Mouse (Mus musculus) liver, embryonic 11.5 days (tissue): ENCODE results near the gene Kcnma1. TPM values are rescaled to one million over a fixed set of nuclear protein-coding genes. Genes with fewer than 3 reads are reported as not detected.

Experiments
- ATAC-seq: fragments of 200-750 bp; cut with Nextera tagmentation; replicated peaks from 2 replicates; pipeline ENCODE4 v1.8.0; 2017; ENCODE audit warnings: moderate number of reproducible peaks, mild to moderate bottlenecking, moderate TSS enrichment, moderate library complexity; ENCODE audit not compliant: low FRiP score
- DNase-seq: peaks from one replicate; pipeline ENCODE4 v3.0.0-alpha.2; 2017; ENCODE audit warnings: low spot score
- H3K27ac ChIP-seq: fragments of 300-500 bp; sonication (generic); 2 replicates; pipeline ENCODE4 v1.5.1; 2014; ENCODE audit warnings: mild to moderate bottlenecking, low read depth, low read length, control low read depth
- H3K27me3 ChIP-seq: fragments of 300-500 bp; sonication (generic); replicated peaks from 2 replicates; pipeline ENCODE4 v1.6.1; 2014; ENCODE audit warnings: low read length, mixed read lengths; ENCODE audit not compliant: control insufficient read depth, insufficient read depth
- H3K36me3 ChIP-seq: fragments of 300-500 bp; sonication (generic); 2 replicates; pipeline ENCODE4 v1.6.1; 2014; ENCODE audit warnings: mild to moderate bottlenecking, low read length, moderate library complexity, mixed read lengths; ENCODE audit not compliant: control insufficient read depth, insufficient read depth
- H3K4me1 ChIP-seq: fragments of 300-500 bp; sonication (generic); replicated peaks from 2 replicates; pipeline ENCODE4 v1.6.1; 2014; ENCODE audit warnings: low read length, mixed read lengths; ENCODE audit not compliant: control insufficient read depth, insufficient read depth
- H3K4me2 ChIP-seq: fragments of 300-500 bp; sonication (generic); 2 replicates; pipeline ENCODE4 v1.6.1; 2014; ENCODE audit warnings: mild to moderate bottlenecking, control low read depth, moderate library complexity
- H3K4me3 ChIP-seq: fragments of 300-500 bp; sonication (generic); 2 replicates; pipeline ENCODE4 v1.5.1; 2014; ENCODE audit warnings: low read depth, low read length, control low read depth
- H3K9ac ChIP-seq: fragments of 300-500 bp; sonication (generic); 2 replicates; pipeline ENCODE4 v1.6.1; 2014; ENCODE audit warnings: low read depth, low read length, control low read depth
- H3K9me3 ChIP-seq: fragments of 300-500 bp; sonication (generic); 2 replicates; pipeline ENCODE4 v1.6.1; 2016; ENCODE audit warnings: low read length, inconsistent platforms, mixed read lengths; ENCODE audit not compliant: control insufficient read depth
- WGBS: fragments of 180-500 bp; shearing (Covaris S2); extraction: QIAGEN DNeasy Blood & Tissue Kit; methylation state at CpG from one replicate; pipeline ENCODE4 v1.1.7; 2014; 5-methylcytosine and 5-hydroxymethylcytosine counted together
- polyA plus RNA-seq: library from polyadenylated mRNA; unstranded; fragments of >200 nt; fragmentation: Nextera tagmentation; extraction: Ambion mirVana; gene quantifications from 2 replicates; pipeline ENCODE4 v1.2.1, GENCODE M21; 2014

Gene Kcnma1
- polyA plus RNA-seq, 1 experiment from 2014 or later = 0.58 TPM

DNA sequence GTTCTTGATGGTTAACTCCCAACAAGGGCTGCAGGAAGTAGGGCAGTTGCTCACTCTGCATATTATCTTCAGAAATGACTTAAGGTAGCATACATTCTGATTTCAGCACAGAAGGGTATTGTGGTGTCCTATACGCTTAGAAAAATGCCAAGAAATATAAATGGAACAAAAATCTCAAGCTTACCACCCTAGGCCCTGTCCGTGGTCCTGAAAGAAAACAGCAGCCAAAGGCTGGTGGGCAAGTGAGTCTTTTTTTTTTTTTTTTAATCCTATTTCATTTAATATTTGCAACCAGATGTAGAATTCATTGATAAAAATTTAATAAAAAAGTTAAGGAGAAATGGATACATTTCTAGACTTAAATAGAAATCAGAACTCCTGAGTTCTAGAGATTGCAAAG is 284.9 kb downstream of the Kcnma1 start:
- H3K9me3 ChIP-seq = no peaks in the 10 kb centered on the region

DNA sequence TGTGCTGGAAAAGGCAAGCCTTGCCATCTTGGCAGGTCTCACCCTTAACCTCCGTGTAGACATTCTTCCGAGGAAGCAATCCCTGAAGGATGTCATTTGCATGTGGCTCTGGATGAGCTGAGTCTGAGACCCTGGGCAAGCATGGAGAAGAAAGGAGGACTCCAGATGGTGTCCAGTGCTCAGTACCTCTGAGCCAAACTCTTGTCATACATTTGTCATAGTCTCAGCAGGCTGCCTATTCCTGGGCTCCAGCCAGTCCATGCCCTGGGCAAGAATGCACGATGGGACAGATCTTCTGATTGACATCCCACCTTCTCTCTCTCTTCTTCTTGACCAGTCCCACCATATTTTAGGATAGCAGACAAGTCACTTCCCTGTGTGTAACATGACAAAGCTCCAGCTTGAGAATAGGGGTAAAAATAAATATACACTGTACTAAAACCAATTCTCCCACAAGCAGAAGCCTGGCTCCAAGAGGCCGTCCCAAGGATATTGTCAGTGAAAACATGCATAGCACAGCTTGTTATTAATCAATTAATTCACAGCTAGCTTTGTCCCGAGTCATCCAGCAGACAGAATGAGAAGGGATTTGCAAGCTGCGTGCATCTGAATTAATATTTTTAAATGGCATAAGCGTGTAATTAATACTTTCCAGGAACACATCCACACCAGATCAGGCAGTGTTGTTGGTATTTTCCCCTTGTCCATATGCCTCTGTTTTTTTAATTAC is 290.4 kb downstream of the Kcnma1 start:
- no peaks in the 10 kb centered on the region for H3K4me1 ChIP-seq
- H3K27ac ChIP-seq = no peak overlapping the region
- H3K9me3 ChIP-seq = no peaks in the 10 kb centered on the region
- H3K27me3 ChIP-seq = no peaks in the 10 kb centered on the region
- no peak overlapping the region for H3K4me2 ChIP-seq
- H3K9ac ChIP-seq = no peak overlapping the region
- ATAC-seq (no peak), DNase-seq (no peak)
- no peaks in the 10 kb centered on the region for H3K36me3 ChIP-seq
- WGBS = 74% methylated on average over 7 of the region's 7 CpGs
- H3K4me3 ChIP-seq = no peak overlapping the region

More for the DNA sequence above, 284.9 kb downstream of the Kcnma1 start:
- Histone ChIP-seq H3K4me2 (no peak overlapping the region), H3K4me3 (no peak overlapping the region), H3K4me1 (no peaks in the 10 kb centered on the region), H3K9ac (no peak overlapping the region), H3K36me3 (no peaks in the 10 kb centered on the region), H3K27me3 (no peaks in the 10 kb centered on the region), H3K27ac (no peak overlapping the region)
- WGBS = 49% methylated on average over 2 of the region's 2 CpGs
- DNase-seq (no peak), ATAC-seq (no peak)

DNA sequence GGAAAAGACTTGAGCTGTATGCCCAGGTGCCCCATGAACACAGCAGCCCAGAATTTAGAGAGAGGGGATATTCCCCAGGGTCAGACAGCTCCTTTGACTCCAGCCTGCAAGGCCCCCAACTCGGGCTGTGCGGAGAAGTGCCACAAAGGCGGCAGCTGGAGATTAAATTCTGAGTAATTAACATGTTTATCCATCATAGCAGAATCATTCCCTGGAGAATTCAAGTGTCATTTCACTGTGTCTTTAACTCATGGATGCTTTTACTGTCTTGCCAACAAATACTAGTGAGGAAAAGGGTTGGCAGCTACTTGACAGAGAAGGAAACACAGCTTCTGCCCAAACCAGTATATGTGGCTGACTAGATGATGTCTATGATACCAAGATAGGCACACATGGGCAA is 295.0 kb downstream of the Kcnma1 start:
- Histone ChIP-seq H3K4me1 (no peaks in the 10 kb centered on the region), H3K4me2 (no peak overlapping the region), H3K36me3 (no peaks in the 10 kb centered on the region), H3K27me3 (no peaks in the 10 kb centered on the region), H3K9ac (no peak overlapping the region), H3K9me3 (no peaks in the 10 kb centered on the region), H3K4me3 (no peak overlapping the region), H3K27ac (no peak overlapping the region)
- DNase-seq (no peak), ATAC-seq (no peak)
- 78% methylated on average over 3 of the region's 3 CpGs for WGBS

DNA sequence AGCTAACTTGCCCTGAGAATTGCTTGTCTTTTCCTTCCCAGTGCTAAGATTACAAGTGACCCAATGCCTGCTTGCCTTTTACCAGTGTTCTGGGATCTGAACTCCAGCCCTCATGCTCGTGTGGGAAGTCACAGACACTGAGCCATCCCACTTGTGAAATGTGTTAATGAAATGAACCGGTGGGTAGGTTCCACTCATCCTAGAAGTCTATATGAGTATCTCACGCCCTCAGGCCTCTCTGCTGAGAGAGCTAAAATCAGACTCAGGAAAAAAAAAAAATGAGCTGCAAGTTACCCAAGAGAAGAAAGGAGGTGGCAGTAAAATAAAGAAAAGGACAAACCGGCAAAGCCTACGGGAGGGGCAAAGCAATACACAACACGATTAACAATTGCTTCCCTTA is 295.6 kb downstream of the Kcnma1 start:
- no peak overlapping the region for H3K9ac ChIP-seq
- WGBS = 79% methylated on average over 6 of the region's 6 CpGs
- H3K27me3 ChIP-seq = no peaks in the 10 kb centered on the region
- H3K36me3 ChIP-seq = no peaks in the 10 kb centered on the region
- no peak overlapping the region for H3K4me3 ChIP-seq
- no peak for ATAC-seq
- no peak for DNase-seq
- no peak overlapping the region for H3K4me2 ChIP-seq
- no peaks in the 10 kb centered on the region for H3K9me3 ChIP-seq
- H3K4me1 ChIP-seq = no peaks in the 10 kb centered on the region
- H3K27ac ChIP-seq = no peak overlapping the region

DNA sequence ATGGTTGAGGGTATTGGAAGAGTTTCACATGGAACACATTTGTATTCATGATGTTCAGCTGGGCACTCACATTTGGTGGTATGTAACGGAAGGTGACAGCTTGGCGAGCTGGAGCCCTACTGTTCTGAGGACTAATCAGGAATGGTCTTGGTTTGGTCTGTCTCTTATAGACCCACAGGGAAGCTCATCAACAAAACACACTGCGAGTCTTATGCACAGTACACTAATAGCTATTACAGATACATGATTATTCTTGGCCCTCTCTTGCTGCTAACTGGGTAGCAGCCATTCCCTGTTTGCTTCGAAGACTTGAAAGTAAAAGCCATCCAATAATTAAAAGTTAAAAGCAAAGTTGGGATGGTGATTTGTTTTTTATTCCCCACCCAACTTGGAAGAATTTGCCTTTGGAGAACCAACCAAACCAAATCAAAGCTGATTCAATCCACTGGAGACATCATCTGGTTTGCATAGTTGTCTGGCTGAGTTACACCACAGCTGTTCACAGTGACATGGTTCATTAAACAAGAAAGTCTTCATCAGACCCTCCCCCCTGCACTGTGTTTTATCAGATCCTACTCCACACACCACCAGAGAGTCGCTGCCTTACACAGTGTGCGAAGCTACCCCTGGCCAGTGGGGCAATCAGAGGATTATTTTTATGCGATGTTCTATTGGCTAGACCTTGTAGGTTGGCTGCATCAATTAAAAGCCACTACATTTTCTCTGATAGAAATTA is 299.7 kb downstream of the Kcnma1 start:
- WGBS = 84% methylated on average over 7 of the region's 7 CpGs
- ATAC-seq = no peak
- Histone ChIP-seq H3K27me3 (no peaks in the 10 kb centered on the region), H3K9ac (no peak overlapping the region), H3K9me3 (no peaks in the 10 kb centered on the region), H3K27ac (no peak overlapping the region), H3K4me3 (no peak overlapping the region), H3K36me3 (no peaks in the 10 kb centered on the region), H3K4me2 (no peak overlapping the region), H3K4me1 (no peaks in the 10 kb centered on the region)
- no peak for DNase-seq

DNA sequence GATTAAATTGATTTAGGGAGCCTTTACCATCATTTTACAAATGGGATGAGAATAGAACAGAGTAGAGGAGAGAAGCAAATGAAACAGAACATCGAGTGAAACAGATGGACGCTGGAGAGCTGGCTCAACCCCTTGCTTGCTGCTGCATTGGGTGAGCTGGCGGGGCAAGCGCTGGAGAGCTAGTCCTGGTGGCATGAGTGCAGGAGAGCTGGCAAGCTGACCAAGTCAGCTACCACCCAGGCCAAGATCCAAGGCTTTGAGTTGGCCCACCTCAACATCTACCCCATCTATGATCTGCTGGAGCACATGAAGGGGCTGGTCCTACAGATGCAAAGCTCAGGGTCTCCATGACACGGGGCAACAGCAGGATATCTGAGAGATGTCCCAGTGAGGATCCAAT is 301.4 kb downstream of the Kcnma1 start:
- Histone ChIP-seq H3K27ac (no peak overlapping the region), H3K9me3 (no peaks in the 10 kb centered on the region), H3K27me3 (no peaks in the 10 kb centered on the region), H3K36me3 (no peaks in the 10 kb centered on the region), H3K9ac (no peak overlapping the region), H3K4me1 (no peaks in the 10 kb centered on the region), H3K4me2 (no peak overlapping the region), H3K4me3 (no peak overlapping the region)
- WGBS = 84% methylated on average over 5 of the region's 5 CpGs
- DNase-seq (no peak), ATAC-seq (no peak)

DNA sequence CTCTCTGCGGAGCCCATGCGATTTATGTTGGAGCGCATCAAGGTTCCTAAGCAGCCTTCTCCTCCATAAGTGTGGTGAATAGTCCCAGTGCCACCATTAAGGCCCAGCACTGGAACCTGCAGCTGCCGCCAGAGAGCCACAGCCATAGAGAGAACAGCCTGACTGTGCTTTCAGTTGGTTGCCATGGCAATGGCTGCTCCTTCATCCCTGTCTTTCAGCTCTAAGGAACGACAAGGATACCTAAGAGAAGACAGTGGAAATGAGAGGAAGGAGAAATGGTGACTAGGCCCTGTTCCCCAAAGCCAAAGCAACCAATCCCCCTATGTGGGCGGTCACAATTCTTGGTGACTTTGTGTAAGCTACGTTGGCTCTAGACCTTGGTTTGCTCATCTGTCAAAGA is 303.3 kb downstream of the Kcnma1 start:
- Histone ChIP-seq H3K4me1 (no peaks in the 10 kb centered on the region), H3K4me2 (no peak overlapping the region), H3K36me3 (no peaks in the 10 kb centered on the region), H3K27me3 (no peaks in the 10 kb centered on the region), H3K9me3 (no peaks in the 10 kb centered on the region), H3K4me3 (no peak overlapping the region), H3K27ac (no peak overlapping the region), H3K9ac (no peak overlapping the region)
- ATAC-seq (no peak), DNase-seq (no peak)
- 80% methylated on average over 7 of the region's 7 CpGs for WGBS

DNA sequence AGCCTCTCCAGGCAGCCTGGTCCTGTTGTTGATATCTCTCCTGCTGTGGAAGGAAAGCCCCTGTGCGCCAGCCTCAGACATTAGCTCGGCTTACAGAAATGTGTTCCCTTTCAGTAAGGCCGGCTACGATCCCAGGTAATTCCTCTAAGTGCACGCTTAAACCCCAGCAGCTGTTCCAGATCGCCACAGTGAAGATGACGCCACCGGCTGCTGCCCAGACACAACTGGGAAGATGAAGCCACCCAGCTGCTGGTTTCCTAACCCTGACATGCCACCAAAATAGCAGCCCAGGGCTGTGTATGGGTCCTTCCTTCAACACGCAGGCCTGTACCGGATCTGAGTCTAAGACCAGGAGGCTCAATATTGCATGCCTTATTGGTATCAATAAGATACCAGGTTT is 307.5 kb downstream of the Kcnma1 start:
- Histone ChIP-seq H3K27ac (no peak overlapping the region), H3K4me3 (no peak overlapping the region), H3K36me3 (no peaks in the 10 kb centered on the region), H3K27me3 (no peaks in the 10 kb centered on the region), H3K9me3 (no peaks in the 10 kb centered on the region), H3K9ac (no peak overlapping the region), H3K4me2 (no peak overlapping the region), H3K4me1 (no peaks in the 10 kb centered on the region)
- ATAC-seq (no peak), DNase-seq (no peak)
- 79% methylated on average over 10 of the region's 10 CpGs for WGBS

DNA sequence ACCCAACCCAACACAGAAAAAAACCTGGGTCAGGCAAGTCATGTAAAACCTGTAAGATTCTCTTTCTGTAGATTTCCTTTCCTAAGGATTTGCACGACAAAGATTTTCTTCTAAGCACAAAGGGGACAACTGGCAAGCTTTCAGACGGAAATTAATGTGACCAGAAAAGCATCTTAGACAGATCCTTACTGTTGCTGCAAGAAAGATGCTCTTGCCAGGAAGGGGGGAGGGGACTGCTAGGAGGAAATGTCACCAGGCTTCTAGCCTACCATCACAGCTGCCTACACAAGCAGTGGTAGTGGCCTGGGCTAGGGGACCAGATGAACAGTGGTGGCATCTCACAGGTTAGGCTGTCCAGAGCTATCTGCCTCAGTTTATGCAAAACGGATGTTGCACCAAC is 308.6 kb downstream of the Kcnma1 start:
- H3K4me1 ChIP-seq = no peaks in the 10 kb centered on the region
- 70% methylated on average over 3 of the region's 3 CpGs for WGBS
- H3K4me2 ChIP-seq = no peak overlapping the region
- H3K27me3 ChIP-seq = no peaks in the 10 kb centered on the region
- H3K4me3 ChIP-seq = no peak overlapping the region
- H3K27ac ChIP-seq = no peak overlapping the region
- H3K9me3 ChIP-seq = no peaks in the 10 kb centered on the region
- DNase-seq = no peak
- ATAC-seq = no peak
- H3K36me3 ChIP-seq = no peaks in the 10 kb centered on the region
- no peak overlapping the region for H3K9ac ChIP-seq
